In the genomic region with DNA sequence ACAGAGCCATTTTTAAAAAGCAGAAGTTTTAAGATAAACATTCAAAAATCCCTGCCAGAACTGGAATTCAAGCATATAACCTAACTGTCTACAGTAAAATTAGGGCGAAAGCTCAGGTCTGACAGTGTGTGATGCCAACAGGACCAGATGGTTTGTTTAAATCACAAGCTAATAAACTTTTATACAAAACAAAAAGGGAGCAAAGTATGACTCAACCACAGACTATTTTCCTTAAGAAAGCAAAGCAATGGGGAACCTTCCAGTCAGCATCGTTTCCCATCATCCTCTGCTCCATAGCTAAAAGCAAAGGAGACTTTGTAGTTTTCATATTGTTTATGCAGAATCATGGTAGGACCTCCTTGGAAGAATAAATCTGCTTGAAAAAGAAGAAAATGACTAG, we compare ENCODE assay signal across 10 mouse cellular contexts.
"Had no signal": no experiment of that assay in that cellular context is flagged by ENCODE, and none has a peak within 500 bp of the region (broad histone marks: within the 10 kb centered on the region; RNA-seq: fewer than 3 reads in every experiment).

No protein-coding gene starts in this region.

- H3K4me3 ChIP-seq: intestine, embryonic 15.5 days; limb, embryonic 15.5 days; liver, embryonic 12.5 days; midbrain, embryonic 10.5 days; myocyte; neural tube, embryonic 15.5 days had no signal

- H3K4me2 ChIP-seq: intestine, embryonic 15.5 days; limb, embryonic 15.5 days; liver, embryonic 12.5 days; neural tube, embryonic 15.5 days had no signal

- H3K27me3 ChIP-seq: intestine, embryonic 15.5 days; limb, embryonic 15.5 days; liver, embryonic 12.5 days; neural tube, embryonic 15.5 days had no signal

- ATAC-seq: intestine, embryonic 15.5 days; liver, embryonic 12.5 days had no signal

- H3K27ac ChIP-seq: intestine, embryonic 15.5 days; limb, embryonic 15.5 days; liver, embryonic 12.5 days; midbrain, embryonic 10.5 days; neural tube, embryonic 15.5 days had no signal

- H3K4me1 ChIP-seq: intestine, embryonic 15.5 days; limb, embryonic 15.5 days; liver, embryonic 12.5 days; midbrain, embryonic 10.5 days; neural tube, embryonic 15.5 days had no signal

- H3K36me3 ChIP-seq: intestine, embryonic 15.5 days; liver, embryonic 12.5 days; midbrain, embryonic 10.5 days had no signal

- DNase-seq: kidney, adult 18-20 months; kidney, postnatal 25 days; midbrain, embryonic 14.5 days; thymus, postnatal 4 days had no signal

- H3K9me3 ChIP-seq: intestine, embryonic 15.5 days; limb, embryonic 15.5 days; liver, embryonic 12.5 days; midbrain, embryonic 10.5 days; neural tube, embryonic 15.5 days had no signal

- H3K9ac ChIP-seq: intestine, embryonic 15.5 days; limb, embryonic 15.5 days; liver, embryonic 12.5 days; neural tube, embryonic 15.5 days had no signal
